Mouse (Mus musculus): Measurements from ENCODE around the gene Arap1.

Arap1 gene

DNA sequence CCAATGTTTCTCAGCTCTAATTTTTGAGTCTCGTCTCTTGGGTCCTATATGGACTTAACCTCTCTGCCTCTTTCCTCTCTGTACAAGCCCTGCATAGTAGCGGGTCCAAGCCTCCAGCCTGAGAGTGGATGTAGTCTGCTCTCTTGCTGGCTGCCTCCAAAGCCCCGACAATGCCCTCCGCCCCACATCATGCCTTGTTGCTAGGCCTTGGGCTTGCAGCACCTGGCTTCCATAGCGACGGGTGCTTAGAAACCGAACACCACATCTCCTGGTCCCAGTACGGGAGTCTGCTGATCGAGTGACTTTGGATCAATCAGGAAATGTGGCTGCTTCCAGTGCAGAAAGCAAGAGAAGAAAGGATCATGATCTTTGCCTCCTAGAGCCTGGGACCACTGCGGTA, 95.2 kb downstream of the Arap1 start:
- DNase-seq (ENCODE audit: low read depth, low spot score): no peak

DNA sequence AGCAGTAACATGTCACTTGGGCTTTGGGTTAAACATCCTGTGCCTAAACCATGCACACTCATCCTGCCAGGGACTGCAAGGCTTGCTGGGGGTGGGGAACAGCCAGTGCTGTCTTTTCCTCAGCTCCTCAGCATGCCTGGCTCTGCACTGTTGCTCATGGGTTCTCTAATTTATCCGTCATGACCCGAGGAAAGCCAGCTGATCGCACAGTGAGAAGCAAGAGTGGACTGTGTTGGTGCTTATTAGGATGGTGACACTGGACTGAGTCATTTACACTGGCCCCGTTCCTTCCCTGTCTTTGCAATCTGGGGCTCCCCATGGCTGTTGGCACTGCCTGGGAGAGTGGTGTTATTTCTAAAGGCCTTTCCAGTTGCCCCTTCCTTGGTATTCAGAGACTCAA, 96.3 kb downstream of the Arap1 start:
- no peak for DNase-seq (ENCODE audit: low read depth, low spot score)

GRCm38 (mm10) chr7:101449855-101450254, 102.0 kb downstream of the Arap1 start:
- no peak for DNase-seq (ENCODE audit: low read depth, low spot score)

DNA sequence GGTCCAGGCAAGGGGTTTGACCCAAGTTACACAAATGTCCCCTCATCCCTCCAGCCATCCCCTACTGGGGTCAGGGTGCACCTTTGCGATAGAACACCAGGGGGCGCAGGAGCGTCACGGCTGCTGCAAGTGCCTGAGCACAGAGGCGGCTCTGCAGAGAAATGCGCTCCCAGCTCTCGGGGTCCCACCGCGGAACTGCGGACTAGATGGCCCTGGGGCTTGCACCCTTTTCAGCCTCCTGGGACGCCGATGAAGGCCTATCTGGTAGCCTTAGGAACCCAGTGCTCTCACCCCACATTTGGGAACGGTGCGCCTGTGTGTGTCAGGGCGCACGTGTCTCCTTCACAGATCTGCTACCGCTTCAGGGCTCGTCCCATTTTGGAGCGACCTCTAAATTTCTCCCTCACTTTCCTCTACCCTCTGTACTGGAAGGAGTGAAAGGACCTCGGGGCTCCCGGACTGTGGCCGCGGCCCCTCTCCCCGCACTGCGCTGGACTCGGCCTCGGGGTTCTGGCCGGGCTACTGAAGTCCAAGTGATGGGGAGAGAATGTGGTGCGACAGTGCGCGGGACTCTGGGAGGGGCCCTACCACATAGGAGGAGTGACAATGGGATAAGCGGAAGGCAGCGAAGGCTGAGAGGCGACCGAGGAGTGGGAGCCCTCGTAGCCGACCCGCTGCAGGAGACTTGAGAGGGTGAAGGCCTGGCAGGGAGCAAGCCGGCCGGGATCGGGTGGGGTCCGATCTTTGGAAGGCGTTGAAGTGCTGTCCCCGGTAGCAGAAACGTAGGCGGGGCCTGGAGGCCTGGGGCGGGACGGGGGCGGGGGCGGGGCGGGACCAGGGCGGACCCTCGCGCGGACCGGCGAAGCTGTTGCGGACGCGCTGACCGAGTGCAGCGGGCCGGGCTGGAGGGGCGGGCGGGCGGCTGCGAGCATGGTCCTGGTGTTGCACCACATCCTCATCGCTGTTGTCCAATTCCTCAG, 102.8 kb downstream of the Arap1 start:
- DNase-seq (ENCODE audit: low read depth, low spot score): peak; percentile 85

- DNase-seq (ENCODE audit: low read depth, low spot score): no peak
Observed at GRCm38 (mm10) chr7:101452669-101453068, 104.8 kb downstream of the Arap1 start.

DNA sequence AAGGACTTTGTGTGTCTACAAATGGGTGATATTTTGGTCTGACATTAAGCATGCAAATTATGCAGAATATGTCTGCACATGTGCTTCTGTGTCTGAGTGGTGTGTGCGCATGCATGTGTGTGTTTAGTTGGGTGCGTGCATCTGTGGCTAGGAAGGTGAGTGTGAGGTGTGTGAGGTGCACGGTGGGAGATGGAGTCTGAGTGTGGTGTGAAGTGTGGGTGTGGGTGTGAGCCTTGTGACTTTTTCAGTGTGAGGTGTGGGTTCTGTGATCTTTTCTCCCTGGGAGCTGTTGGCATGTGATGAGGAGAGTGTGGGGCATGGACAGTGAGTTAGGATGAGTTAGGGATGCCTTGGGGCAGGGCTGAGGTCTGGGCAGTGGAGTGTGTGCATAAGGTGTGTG, 105.4 kb downstream of the Arap1 start:
- no peak for DNase-seq (ENCODE audit: low read depth, low spot score)

DNA sequence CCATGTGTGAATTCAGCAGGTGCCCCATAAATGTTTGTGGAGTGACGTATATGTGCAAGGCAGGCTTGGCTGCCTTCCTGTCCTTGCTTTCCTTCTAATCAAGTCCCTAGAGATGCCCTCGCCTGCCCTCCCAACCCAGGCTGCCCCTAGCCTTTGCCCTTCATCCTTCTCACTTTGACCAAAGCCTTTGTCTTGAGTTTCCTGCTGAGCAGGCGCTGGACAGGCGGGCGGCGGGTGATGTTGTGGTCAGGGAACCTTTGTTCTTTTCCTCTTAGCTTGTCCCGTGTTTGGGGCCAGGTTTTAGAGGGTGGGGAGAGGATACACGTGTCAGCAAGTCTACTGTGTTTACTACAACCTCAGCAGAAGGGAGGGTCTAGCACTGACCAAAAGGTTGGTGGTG, 105.9 kb downstream of the Arap1 start:
- no peak for DNase-seq (ENCODE audit: low read depth, low spot score)

- DNase-seq (ENCODE audit: low read depth, low spot score): no peak
Observed at GRCm38 (mm10) chr7:101454479-101454878, 106.6 kb downstream of the Arap1 start.

DNA sequence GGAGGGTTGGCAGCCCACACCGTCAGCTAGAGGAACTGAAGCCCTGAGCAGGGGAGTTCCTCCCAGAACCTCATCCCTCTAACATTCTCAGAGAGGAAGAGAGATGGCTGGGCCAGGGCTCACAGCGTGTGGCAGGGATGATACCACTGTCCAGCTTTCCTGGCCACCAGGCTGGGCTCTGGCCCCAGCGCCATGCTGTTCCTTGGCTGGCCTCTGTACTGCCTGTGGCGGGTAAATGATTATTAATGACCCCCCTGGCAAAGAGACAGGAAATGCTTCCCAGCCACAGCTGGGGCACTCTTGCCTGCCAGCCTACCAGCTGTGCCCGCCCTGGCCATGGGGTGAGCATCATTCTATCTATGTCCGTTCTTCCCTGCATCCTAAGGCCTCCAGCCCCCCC, 107.3 kb downstream of the Arap1 start:
- DNase-seq (ENCODE audit: low read depth, low spot score): no peak

- no peak for DNase-seq (ENCODE audit: low read depth, low spot score)
Observed at GRCm38 (mm10) chr7:101456318-101456717, 108.5 kb downstream of the Arap1 start.

DNA sequence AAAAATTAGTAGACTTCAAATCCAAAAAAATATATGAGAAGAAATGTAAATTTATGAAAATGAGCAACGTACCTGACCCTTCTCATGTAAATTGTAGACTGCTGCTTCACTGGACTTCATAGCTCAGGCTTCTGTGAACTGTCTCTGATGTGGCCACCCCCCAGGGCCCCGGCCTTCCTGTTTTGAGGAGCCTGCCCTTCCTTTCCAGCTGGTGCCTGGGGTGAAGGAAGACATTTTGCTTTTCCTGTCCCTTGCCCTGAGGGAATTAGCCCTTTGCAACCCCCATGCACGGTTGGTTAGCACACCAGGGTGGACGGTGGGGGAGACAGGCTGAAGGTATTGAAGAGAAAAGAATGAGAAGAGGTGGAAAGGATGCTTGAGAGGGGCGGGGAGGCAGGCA, 108.9 kb downstream of the Arap1 start:
- DNase-seq (ENCODE audit: low read depth, low spot score): no peak

DNA sequence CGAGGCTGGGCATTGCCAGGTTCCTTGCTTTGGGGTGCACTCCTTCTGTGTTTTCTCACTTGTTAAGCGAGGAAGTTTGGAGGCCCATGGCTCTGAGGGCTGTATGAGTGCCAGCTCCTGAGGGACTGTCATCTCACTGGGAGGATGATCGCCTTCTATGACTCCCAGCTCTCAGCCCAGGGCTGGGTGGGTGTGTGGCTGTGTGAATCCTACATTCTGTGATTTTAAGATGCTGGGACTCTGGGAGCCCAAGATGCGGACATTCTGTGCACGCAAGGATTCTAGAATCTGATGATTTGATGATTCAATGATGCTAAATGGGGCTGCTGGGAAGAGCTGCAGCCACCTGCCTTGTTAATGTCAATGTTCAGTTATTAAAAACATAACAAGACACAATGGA, 109.4 kb downstream of the Arap1 start:
- no peak for DNase-seq (ENCODE audit: low read depth, low spot score)

GRCm38 (mm10) chr7:101457801-101458200, 109.9 kb downstream of the Arap1 start:
- no peak for DNase-seq (ENCODE audit: low read depth, low spot score)

- no peak for DNase-seq (ENCODE audit: low read depth, low spot score)
Observed at GRCm38 (mm10) chr7:101458278-101458781, 110.5 kb downstream of the Arap1 start.

GRCm38 (mm10) chr7:101459305-101459813, 111.5 kb downstream of the Arap1 start:
- DNase-seq (ENCODE audit: low read depth, low spot score): no peak

DNA sequence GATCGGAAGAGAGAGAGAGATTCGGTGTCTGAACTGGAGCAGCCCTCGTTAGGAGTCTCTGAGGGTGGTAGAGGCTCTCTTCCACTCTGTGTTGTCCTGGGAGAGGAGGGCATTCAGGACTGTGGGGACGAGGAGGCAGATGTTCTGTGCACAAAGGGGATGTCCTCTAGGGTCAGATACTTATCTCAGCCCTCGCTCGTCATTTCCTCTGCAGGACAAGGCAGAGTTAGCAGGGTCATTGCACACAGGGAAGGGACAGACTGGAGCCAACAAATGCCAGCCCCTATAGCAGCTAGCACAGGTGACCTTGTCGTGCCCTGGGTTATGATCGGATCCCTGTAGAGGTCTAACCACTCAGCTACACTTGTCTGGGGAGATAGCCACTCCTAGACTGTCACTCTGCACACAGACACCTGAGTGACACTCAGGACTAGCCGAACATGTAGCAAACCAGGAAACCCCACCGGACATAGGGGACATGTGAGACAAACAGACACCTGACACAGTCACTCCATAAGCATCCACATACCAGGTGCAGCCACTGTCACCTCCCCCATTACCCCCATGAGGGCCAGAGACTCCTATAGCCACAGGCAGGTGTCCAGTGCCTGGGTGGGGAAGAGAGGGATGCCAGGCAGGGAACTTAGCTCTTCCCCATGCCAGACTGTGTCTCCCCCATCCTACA, 112.2 kb downstream of the Arap1 start:
- no peak for DNase-seq (ENCODE audit: low read depth, low spot score)

GRCm38 (mm10) chr7:101460608-101460957, 112.7 kb downstream of the Arap1 start:
- no peak for DNase-seq (ENCODE audit: low read depth, low spot score)

- DNase-seq (ENCODE audit: low read depth, low spot score): no peak
Observed at GRCm38 (mm10) chr7:101461571-101461970, 113.7 kb downstream of the Arap1 start.
